Mouse (Mus musculus): ENCODE data around the gene Cxadr. TPM values are rescaled to one million over a fixed set of nuclear protein-coding genes. Genes with fewer than 3 reads are reported as not detected.

Gene Cxadr
- total RNA-seq, 2 experiments from 2014 or later = 0.96 to 12.4 TPM

GRCm38 (mm10) chr16:78302678-78303050 lies 1.4 kb downstream of the Cxadr start:
- no peak for ATAC-seq (replicated peaks; ENCODE audit: low FRiP score, poor library complexity, severe bottlenecking)

GRCm38 (mm10) chr16:78305606-78306100 lies 4.4 kb downstream of the Cxadr start:
- ATAC-seq (replicated peaks; ENCODE audit: low FRiP score, poor library complexity, severe bottlenecking) = no peak

- no peak for ATAC-seq (replicated peaks; ENCODE audit: low FRiP score, poor library complexity, severe bottlenecking)
These were observed 5.3 kb downstream of the Cxadr start for GRCm38 (mm10) chr16:78306606-78307005.

GRCm38 (mm10) chr16:78307476-78308192 lies 6.3 kb downstream of the Cxadr start:
- ATAC-seq (replicated peaks; ENCODE audit: low FRiP score, poor library complexity, severe bottlenecking) = no peak

- no peak for ATAC-seq (replicated peaks; ENCODE audit: low FRiP score, poor library complexity, severe bottlenecking)
These were observed 8.0 kb downstream of the Cxadr start for GRCm38 (mm10) chr16:78309258-78309657.

- no peak for ATAC-seq (replicated peaks; ENCODE audit: low FRiP score, poor library complexity, severe bottlenecking)
These were observed 12.0 kb downstream of the Cxadr start for GRCm38 (mm10) chr16:78313135-78313887.

- no peak for ATAC-seq (replicated peaks; ENCODE audit: low FRiP score, poor library complexity, severe bottlenecking)
These were observed 12.7 kb downstream of the Cxadr start for GRCm38 (mm10) chr16:78314026-78314425.

GRCm38 (mm10) chr16:78316849-78317248 lies 15.6 kb downstream of the Cxadr start:
- ATAC-seq (replicated peaks; ENCODE audit: low FRiP score, poor library complexity, severe bottlenecking) = no peak

- no peak for ATAC-seq (replicated peaks; ENCODE audit: low FRiP score, poor library complexity, severe bottlenecking)
These were observed 16.7 kb downstream of the Cxadr start for GRCm38 (mm10) chr16:78317960-78318359.

GRCm38 (mm10) chr16:78319711-78320110 lies 18.4 kb downstream of the Cxadr start:
- ATAC-seq (replicated peaks; ENCODE audit: low FRiP score, poor library complexity, severe bottlenecking) = no peak

GRCm38 (mm10) chr16:78321559-78321958 lies 20.3 kb downstream of the Cxadr start:
- ATAC-seq (replicated peaks; ENCODE audit: low FRiP score, poor library complexity, severe bottlenecking) = no peak

GRCm38 (mm10) chr16:78322140-78322539 lies 20.9 kb downstream of the Cxadr start:
- no peak for ATAC-seq (replicated peaks; ENCODE audit: low FRiP score, poor library complexity, severe bottlenecking)

- ATAC-seq (replicated peaks; ENCODE audit: low FRiP score, poor library complexity, severe bottlenecking) = no peak
These were observed 24.9 kb downstream of the Cxadr start for GRCm38 (mm10) chr16:78325972-78326848.

GRCm38 (mm10) chr16:78327562-78327961 lies 26.3 kb downstream of the Cxadr start:
- no peak for ATAC-seq (replicated peaks; ENCODE audit: low FRiP score, poor library complexity, severe bottlenecking)

- no peak for ATAC-seq (replicated peaks; ENCODE audit: low FRiP score, poor library complexity, severe bottlenecking)
These were observed 26.7 kb downstream of the Cxadr start for GRCm38 (mm10) chr16:78327999-78328398.

- ATAC-seq (replicated peaks; ENCODE audit: low FRiP score, poor library complexity, severe bottlenecking) = no peak
These were observed 35.9 kb downstream of the Cxadr start for GRCm38 (mm10) chr16:78337226-78337625.

- ATAC-seq (replicated peaks; ENCODE audit: low FRiP score, poor library complexity, severe bottlenecking) = no peak
These were observed 40.1 kb downstream of the Cxadr start for GRCm38 (mm10) chr16:78341356-78341755.

- no peak for ATAC-seq (replicated peaks; ENCODE audit: low FRiP score, poor library complexity, severe bottlenecking)
These were observed 41.5 kb downstream of the Cxadr start for GRCm38 (mm10) chr16:78342767-78343166.

GRCm38 (mm10) chr16:78343792-78344191 lies 42.5 kb downstream of the Cxadr start:
- ATAC-seq (replicated peaks; ENCODE audit: low FRiP score, poor library complexity, severe bottlenecking) = no peak

- ATAC-seq (replicated peaks; ENCODE audit: low FRiP score, poor library complexity, severe bottlenecking) = no peak
These were observed 45.5 kb downstream of the Cxadr start for GRCm38 (mm10) chr16:78346662-78347327.
